Mouse (Mus musculus) CD4-positive naive resting alpha-beta T cell, adult 57 days (primary cell): Measurements from ENCODE around the gene Becn1. TPM values are rescaled to one million over a fixed set of nuclear protein-coding genes. Genes with fewer than 3 reads are reported as not detected.

Source experiments
- total RNA-seq: library from RNA; stranded (reverse); gene quantifications from one replicate; pipeline ENCODE4 v1.2.4, GENCODE M21; 2023

Becn1 gene
- total RNA-seq: 187 TPM

DNA sequence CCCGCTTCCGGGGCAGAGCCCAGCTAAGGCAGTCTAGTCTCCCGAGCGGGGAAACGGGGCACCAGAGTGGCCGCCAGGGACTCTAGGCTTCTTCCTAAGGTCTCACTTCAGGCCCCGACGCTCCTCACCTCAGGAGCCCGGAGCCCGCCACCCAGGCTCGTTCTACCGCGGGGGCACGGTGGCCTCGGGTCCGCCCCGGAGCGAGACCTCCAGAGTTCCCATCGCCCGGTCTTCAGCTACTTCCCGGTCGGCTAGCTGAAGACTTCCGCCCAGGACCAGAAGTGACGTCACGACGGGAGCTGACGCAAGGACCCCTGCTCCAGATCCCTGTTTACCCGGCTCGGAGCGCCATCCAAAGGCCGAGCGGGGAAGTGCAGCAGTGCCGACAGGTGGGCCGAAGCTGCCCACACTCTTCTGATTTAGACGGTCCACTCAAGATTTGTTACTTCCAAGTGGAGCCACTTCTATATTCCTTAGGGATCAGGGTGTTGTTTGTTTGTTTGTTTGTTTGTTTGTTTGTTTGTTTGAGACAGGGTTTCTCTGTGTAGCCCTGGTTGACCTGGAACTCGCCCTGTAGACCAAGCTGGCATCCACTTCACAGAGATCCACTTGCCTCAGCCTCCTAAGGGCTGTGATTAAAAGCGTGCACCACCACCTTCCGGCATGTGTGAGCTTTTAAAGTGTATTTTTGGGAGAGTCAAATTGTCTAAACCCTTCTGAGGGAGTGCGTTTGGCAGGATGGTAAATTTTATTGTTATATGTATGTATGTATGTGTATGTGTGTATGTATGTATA, at the start of gene Becn1:
Becn1 (minus strand) TSS at position 283 of the 795 bp plus-strand sequence.

DNA sequence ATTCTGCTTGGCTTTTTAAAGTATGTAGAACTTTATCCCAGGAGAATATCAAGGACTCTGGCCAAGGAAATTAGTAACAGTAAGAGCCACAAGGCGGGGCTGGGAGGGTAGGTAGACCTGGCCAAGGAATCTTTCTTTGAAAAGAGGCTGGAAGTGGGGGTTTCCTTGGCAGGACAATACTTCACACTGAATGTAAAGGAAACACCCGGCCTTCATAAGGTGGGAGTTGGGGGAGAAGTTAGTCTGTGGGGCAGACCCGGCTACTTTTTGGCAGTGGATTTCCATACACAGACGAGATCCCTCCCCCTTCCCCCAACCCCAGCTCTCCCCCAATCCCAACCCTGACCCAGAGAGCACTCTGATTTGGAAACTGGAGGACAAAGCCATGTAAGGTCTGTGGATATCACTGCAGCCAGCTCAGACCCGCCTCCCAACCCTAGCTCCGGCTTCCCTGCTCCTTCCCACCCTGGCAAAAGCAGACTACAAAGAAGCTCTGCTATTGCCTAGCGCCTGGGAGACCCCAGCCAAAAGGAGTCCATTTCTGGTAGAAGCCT, 28.4 kb upstream of the Becn1 start, which contains the start of gene Aoc3:
Aoc3 (plus strand) TSS at position 235 of the 554 bp plus-strand sequence.

DNA sequence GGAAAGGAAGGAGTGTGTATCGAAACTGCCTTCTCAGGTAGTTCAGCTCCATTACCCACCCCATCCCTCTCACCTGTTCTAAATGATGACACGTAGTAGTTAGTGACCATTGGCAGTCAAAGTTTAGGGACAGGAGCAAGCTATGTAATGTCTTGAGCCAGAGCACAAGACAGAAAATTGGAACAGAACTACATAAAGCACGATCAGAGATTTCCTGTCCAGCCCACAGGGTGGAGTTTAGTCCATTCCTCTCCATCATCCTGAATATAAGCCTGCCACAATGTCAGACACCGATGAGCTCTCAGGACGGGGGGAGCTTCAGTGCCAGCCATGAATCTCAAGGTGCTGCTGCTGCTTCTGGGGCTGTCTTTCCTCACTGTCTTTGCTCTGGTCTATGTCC, 22.7 kb upstream of the Becn1 start, which contains the start of gene Aoc2:
Aoc2 (plus strand) TSS at position 301 of the 400 bp plus-strand sequence.

DNA sequence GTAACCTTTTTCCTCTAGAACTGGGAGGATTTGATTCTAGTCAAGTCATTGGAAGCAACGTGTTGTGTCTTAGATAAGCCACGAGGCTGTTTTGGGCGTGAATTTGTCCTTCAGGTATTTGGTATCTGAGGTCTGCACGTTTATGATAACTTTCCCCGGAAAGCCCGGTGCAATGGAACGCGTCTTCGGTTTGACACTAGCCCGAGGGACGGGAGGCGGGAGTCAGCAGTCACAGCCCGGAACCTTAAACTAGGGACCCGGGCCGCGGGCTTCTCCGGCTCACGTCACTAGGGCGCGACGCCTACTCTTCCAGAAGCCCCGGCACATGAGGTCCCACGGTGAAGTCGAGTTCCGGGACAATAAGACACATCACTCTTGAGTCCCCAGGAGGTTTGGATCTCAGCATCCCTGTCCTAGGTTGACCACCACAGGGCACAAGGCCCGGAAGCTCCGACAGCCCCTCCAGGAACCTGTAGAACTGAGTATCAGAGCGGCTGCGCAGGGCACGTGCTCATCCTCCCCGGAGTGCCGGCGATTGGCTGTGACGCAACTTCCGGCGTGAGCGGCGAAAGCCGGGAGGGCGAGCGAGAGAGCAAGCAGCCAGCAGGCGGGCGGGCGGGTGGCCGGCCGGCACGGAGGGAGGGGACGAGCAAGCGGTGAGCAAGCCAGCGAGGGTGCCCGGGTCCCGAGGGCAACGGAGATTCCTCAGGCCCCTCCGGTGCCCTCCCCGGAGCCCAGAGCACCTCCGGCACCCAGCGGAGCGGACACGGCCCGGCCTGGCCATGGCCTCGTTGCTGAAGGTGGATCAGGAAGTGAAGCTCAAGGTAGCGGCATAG, 13.8 kb upstream of the Becn1 start, which contains the start of gene Psme3:
Psme3 (plus strand) TSS at position 549 of the 836 bp plus-strand sequence.

GRCm38 (mm10) chr11:101278223-101279192, 23.6 kb downstream of the Becn1 start, which contains the start of the genes Cntd1 and Coa3:
Gene Cntd1, plus strand, starts transcription at chr11:101279012.
Gene Coa3, minus strand, starts transcription at chr11:101279114.

DNA sequence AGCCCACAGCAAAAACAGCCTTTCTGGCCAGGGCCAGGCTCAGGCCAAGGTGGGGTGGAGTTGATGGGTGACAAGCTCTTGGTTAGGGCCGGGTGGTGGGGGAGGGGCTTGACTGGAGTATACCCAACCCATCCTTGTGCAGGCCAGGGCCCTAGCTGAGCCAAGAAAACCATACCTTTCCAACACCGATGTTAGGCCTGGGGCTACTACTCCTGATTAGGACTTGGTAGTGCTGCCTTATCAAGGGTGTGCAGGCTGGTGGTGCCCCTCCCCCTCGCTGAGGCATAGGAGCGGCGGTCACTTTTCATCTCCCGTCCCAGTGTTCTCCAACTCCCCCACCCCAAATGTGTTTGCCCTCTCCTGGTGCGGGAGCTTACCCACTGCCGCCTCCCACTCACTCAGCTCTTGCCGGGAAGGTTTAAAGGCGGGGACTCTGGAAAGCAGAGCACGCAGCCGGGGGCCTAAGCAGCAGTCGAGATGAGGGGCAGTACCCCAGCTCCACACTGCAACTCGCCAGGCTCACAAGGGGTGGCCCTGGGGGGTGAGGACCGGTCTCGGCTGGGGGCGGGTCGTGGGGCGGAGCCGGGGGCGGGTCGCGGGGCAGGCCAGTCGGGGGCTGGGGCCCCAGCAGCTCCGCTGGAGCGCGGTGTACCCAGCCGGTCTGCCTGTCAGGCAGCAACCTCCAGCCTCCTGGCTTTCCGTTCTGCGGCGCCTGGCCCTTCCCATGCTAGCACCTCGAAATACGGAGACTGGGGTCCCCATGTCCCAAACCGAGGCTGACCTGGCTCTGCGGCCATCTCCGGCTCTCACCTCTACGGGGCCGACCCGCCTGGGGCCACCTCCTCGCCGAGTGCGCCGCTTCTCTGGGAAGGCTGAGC, 41.9 kb downstream of the Becn1 start, which contains the start of gene Wnk4:
Wnk4 (plus strand) TSS at position 620 of the 878 bp plus-strand sequence.

GRCm38 (mm10) chr11:101253613-101254389, 48.3 kb downstream of the Becn1 start, which contains the start of gene Vps25:
Gene Vps25, plus strand, starts transcription at chr11:101253707.

DNA sequence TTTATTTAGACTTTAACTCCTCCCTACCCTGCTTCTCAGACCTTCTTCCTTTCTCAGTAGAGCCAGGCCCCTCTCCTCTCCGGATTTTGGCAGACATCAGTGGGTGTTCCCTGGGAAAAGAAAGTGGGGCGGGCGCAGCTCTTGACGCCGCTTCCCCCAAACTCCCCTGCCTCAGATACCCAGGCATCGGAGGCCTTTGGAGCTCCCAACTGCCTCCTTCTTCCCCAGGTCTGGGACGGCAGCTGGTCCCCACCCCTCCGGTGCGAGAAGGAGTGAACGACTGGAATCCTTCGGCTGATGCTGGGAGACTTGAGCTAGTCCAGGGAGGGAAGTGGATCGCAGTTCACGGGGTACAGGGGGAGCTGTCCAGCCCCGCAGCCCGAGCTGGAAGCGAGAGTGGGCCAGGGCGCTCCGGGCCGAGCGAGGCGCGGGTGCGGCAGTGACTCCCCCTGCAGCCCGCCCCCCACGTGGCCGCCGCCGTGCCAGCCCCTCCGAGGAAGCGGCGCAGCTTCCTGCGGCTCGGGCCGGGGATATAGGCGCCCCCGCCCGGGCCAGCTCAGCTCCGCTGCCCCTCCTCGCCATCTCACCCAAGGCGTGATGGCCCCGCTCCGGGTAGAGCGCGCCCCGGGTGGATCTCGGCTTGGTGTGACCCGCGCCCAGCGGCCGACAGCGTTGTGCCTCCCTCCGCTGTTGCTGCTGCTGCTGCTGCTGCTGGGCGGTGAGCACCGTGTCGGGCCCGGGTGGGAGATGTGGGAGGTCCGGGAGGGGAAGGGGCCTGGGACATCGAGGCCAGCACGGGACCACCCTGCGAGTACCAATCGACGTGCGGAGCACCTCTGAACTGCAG, 56.0 kb downstream of the Becn1 start, which contains the start of gene Ramp2:
Ramp2 (plus strand) TSS at position 174 of the 847 bp plus-strand sequence.

Other genes with a start within 250 kb of the Becn1 start
- gene Naglu, start 232.3 kb downstream of the Becn1 start, total RNA-seq: 9.6 TPM
- 2.8 TPM for gene Hsd17b1, start 223.9 kb downstream of the Becn1 start, total RNA-seq
- gene Coasy, start 219.7 kb downstream of the Becn1 start, total RNA-seq: 11.5 TPM
- 47.4 TPM for gene Mlx, start 215.0 kb downstream of the Becn1 start, total RNA-seq
- 3.9 TPM for gene Psmc3ip, start 206.8 kb downstream of the Becn1 start, total RNA-seq
- 86.7 TPM for gene Retreg3, start 182.4 kb downstream of the Becn1 start, total RNA-seq
- 15.4 TPM for gene Tubg1, start 182.3 kb downstream of the Becn1 start, total RNA-seq
- gene Tubg2, start 146.4 kb downstream of the Becn1 start, total RNA-seq: 0.98 TPM
- 0.38 TPM for gene Cntnap1, start 131.8 kb downstream of the Becn1 start, total RNA-seq
- gene Plekhh3, start 130.9 kb downstream of the Becn1 start, total RNA-seq: 0.56 TPM
- not detected for gene Ccr10, start 126.8 kb downstream of the Becn1 start, total RNA-seq
- gene Ezh1, start 75.8 kb downstream of the Becn1 start, total RNA-seq: 91.5 TPM
- gene Ramp2, start 56.3 kb downstream of the Becn1 start, total RNA-seq: 0.92 TPM
- 65.9 TPM for gene Vps25, start 48.6 kb downstream of the Becn1 start, total RNA-seq
- gene Wnk4, start 41.7 kb downstream of the Becn1 start, total RNA-seq: 2.5 TPM
- gene Cntd1, start 23.3 kb downstream of the Becn1 start, total RNA-seq: not detected
- 26.4 TPM for gene Coa3, start 23.2 kb downstream of the Becn1 start, total RNA-seq
- gene Psme3, start 13.9 kb upstream of the Becn1 start, total RNA-seq: 128 TPM
- gene Aoc2, start 22.8 kb upstream of the Becn1 start, total RNA-seq: 22.4 TPM
- 0.68 TPM for gene Aoc3, start 28.3 kb upstream of the Becn1 start, total RNA-seq
- gene G6pc, start 65.3 kb upstream of the Becn1 start, total RNA-seq: not detected
- gene Aarsd1, start 115.3 kb upstream of the Becn1 start, total RNA-seq: 21.6 TPM
- gene Gm27029, start 122.5 kb upstream of the Becn1 start, total RNA-seq: 3.0 TPM
- gene Rundc1, start 122.8 kb upstream of the Becn1 start, total RNA-seq: 22.3 TPM
- gene Ptges3l, start 123.0 kb upstream of the Becn1 start, total RNA-seq: 5.2 TPM
- 120 TPM for gene Rpl27, start 140.0 kb upstream of the Becn1 start, total RNA-seq
- 71.2 TPM for gene Ifi35, start 146.1 kb upstream of the Becn1 start, total RNA-seq
- 1.2 TPM for gene Rnd2, start 162.7 kb upstream of the Becn1 start, total RNA-seq
- gene Vat1, start 163.9 kb upstream of the Becn1 start, total RNA-seq: 8.6 TPM
- gene Brca1, start 249.7 kb upstream of the Becn1 start, total RNA-seq: 2.2 TPM
- 127 TPM for gene Nbr1, start 249.9 kb upstream of the Becn1 start, total RNA-seq